ENCODE assay signal across 22 mouse cellular contexts in the genomic region with DNA sequence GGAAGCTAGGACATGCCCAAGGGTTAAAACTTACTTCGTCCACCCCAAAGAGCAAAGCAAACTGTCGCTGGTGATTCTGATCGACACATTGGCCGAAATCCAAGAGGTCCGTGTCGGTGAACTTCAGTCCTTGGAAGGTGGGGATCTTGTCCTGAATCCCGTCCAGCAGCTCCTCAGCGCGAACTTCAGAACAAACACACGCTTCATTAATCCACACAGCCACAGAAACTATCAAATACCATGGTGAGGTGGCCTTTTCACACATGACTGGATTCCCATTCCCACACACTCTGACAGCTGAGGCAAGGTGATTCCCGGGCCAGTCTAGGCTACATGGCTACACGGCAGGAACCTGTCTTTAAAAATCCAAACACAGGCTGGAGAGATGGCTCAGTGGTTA. TPM values are rescaled to one million over a fixed set of nuclear protein-coding genes. Genes with fewer than 3 reads are reported as not detected.
A peak's percentile ranks its signal among the peaks of the same experiment; 100 is the strongest.
DNase-seq lines count a peak whose midpoint lies in the region; ATAC-seq and TF ChIP-seq lines count a peak whose summit lies in the region.
"Had no signal": no experiment of that assay in that cellular context is flagged by ENCODE, and none has a peak within 500 bp of the region (broad histone marks: within the 10 kb centered on the region; RNA-seq: fewer than 3 reads in every experiment).

No protein-coding gene starts in this region.

- intact Hi-C loops in left cerebral cortex, postnatal 14 days (cut with DNase I) = no loop called here

- H3K4me2 ChIP-seq in liver, postnatal 0 days (ENCODE audit: low read depth, low read length) = peak overlapping the region; percentile 36; the same call in 1 of the 2 replicates
- no peak overlapping the region for H3K4me2 ChIP-seq in kidney, embryonic 16.5 days (replicated peaks; ENCODE audit: low read depth, low read length)
- H3K4me2 ChIP-seq: heart, embryonic 15.5 days; hindbrain, embryonic 14.5 days; liver, embryonic 13.5 days; lung, embryonic 14.5 days; midbrain, embryonic 13.5 days had no signal

- no peak overlapping the region for H3K4me3 ChIP-seq in liver, postnatal 0 days (ENCODE audit: low read depth, low read length)
- no peak overlapping the region for H3K4me3 ChIP-seq in kidney, embryonic 16.5 days (ENCODE audit: low read length)
- H3K4me3 ChIP-seq: forebrain, embryonic 10.5 days; heart, embryonic 15.5 days; liver, embryonic 13.5 days; midbrain, embryonic 13.5 days had no signal

- H3K4me1 ChIP-seq in liver, postnatal 0 days (ENCODE audit: insufficient read depth) = no peaks in the 10 kb centered on the region
- 0 out of 2 replicates have a peak, but pooled peaks cover 6% of the 10 kb centered on the region for H3K4me1 ChIP-seq in kidney, embryonic 16.5 days (ENCODE audit: insufficient read depth, low read length)
- H3K4me1 ChIP-seq: forebrain, embryonic 10.5 days; heart, embryonic 15.5 days; liver, embryonic 13.5 days; midbrain, embryonic 13.5 days had no signal

- no peaks in the 10 kb centered on the region for H3K9me3 ChIP-seq in liver, postnatal 0 days (ENCODE audit: low read length)
- H3K9me3 ChIP-seq in kidney, embryonic 16.5 days (ENCODE audit: low read length) = no peaks in the 10 kb centered on the region
- H3K9me3 ChIP-seq: forebrain, embryonic 10.5 days; G1E; heart, embryonic 15.5 days; liver, embryonic 13.5 days; midbrain, embryonic 13.5 days had no signal

- H3K27ac ChIP-seq in liver, postnatal 0 days (ENCODE audit: low read depth) = no peak overlapping the region
- H3K27ac ChIP-seq in kidney, embryonic 16.5 days (ENCODE audit: low read length) = no peak overlapping the region
- H3K27ac ChIP-seq: forebrain, embryonic 10.5 days; heart, embryonic 15.5 days; hindbrain, embryonic 14.5 days; liver, embryonic 13.5 days; midbrain, embryonic 13.5 days had no signal

- H3K27me3 ChIP-seq in liver, postnatal 0 days (ENCODE audit: insufficient read depth, low read length) = no peaks in the 10 kb centered on the region
- no peaks in the 10 kb centered on the region for H3K27me3 ChIP-seq in kidney, embryonic 16.5 days (ENCODE audit: insufficient read depth, low read length)
- H3K27me3 ChIP-seq: CH12.LX; heart, embryonic 15.5 days; liver, embryonic 13.5 days; midbrain, embryonic 13.5 days had no signal

- peak; percentile 28 for DNase-seq in liver, postnatal 0 days
- no peak for DNase-seq in liver
- DNase-seq in kidney, adult 18-20 months = peak; percentile 47
- peak; percentile 13 to 46 for DNase-seq in kidney, postnatal 4 days
- DNase-seq in right cerebral cortex, postnatal 25 days = no peak
- DNase-seq in left cerebral cortex, postnatal 14 days (ENCODE audit: low spot score in 2 of 2) = no peak
- DNase-seq: adrenal gland, postnatal 25 days; cerebellum, adult 9-10 months; gastrocnemius, postnatal 36 days; heart, postnatal 4 days; liver, embryonic 13.5 days; lung, embryonic 14.5 days; thymus, postnatal 25 days had no signal

- no peak for TF ChIP-seq CTCF in liver, postnatal 0 days (IDR thresholded peaks at IDR 0.05; ENCODE audit: low read depth)

- H3K36me3 ChIP-seq in liver, postnatal 0 days (replicated peaks; ENCODE audit: insufficient read depth, low read length) = no peaks in the 10 kb centered on the region
- H3K36me3 ChIP-seq in kidney, embryonic 16.5 days (ENCODE audit: insufficient read depth, low read length) = no peaks in the 10 kb centered on the region
- H3K36me3 ChIP-seq: forebrain, embryonic 10.5 days; heart, embryonic 15.5 days; liver, embryonic 13.5 days; midbrain, embryonic 13.5 days had no signal

- no peak overlapping the region for H3K9ac ChIP-seq in liver, postnatal 0 days (replicated peaks)
- no peak overlapping the region for H3K9ac ChIP-seq in kidney, embryonic 16.5 days (replicated peaks; ENCODE audit: low read length)
- H3K9ac ChIP-seq: heart, embryonic 15.5 days; hindbrain, embryonic 14.5 days; liver, embryonic 13.5 days; lung, embryonic 14.5 days; midbrain, embryonic 13.5 days had no signal

- WGBS in liver, postnatal 0 days (ENCODE audit: insufficient replicate concordance) = 65% methylated on average over 12 of the region's 12 CpGs
- WGBS in kidney, embryonic 16.5 days = 21% methylated on average over 12 of the region's 12 CpGs

- no peak for ATAC-seq in liver, postnatal 0 days
- ATAC-seq in kidney, embryonic 16.5 days (ENCODE audit: low FRiP score, low TSS enrichment) = peak; percentile 89
- ATAC-seq: activated CD4-positive, CD25-positive, alpha-beta regulatory T cell, adult 4 months; inflammation-experienced regulatory T-cells, adult 6 months; midbrain, embryonic 13.5 days had no signal

- TF ChIP-seq EP300 in liver, postnatal 0 days (IDR thresholded peaks at IDR 0.05; ENCODE audit: low read depth) = no peak

RNA-seq across cellular contexts. Expression of a gene that starts 27.9 kb away (rescaled TPM):
- 7.7 and 9.9 TPM in 2 replicates for polyA plus RNA-seq in liver, postnatal 0 days (2015; fragmentation: Nextera tagmentation; extraction: Ambion mirVana)
- polyA plus RNA-seq in kidney, embryonic 16.5 days (2015; fragmentation: Nextera tagmentation; extraction: Ambion mirVana) = 23.2 and 30.0 TPM in 2 replicates
- 100 to 1,000 TPM; 105 to 107 TPM for total RNA-seq in left cerebral cortex, postnatal 14 days (2021)

RNA-seq across cellular contexts. Expression of a gene that starts 34.5 kb away (rescaled TPM):
- 6.8 TPM in 2 replicates for polyA plus RNA-seq in liver, postnatal 0 days (2015; fragmentation: Nextera tagmentation; extraction: Ambion mirVana)
- polyA plus RNA-seq in kidney, embryonic 16.5 days (2015; fragmentation: Nextera tagmentation; extraction: Ambion mirVana) = 23.9 and 25.2 TPM in 2 replicates
- 1 to 10 TPM; 6.0 to 8.1 TPM for total RNA-seq in left cerebral cortex, postnatal 14 days (2021)
- polyA plus RNA-seq: activated CD4-positive, CD25-positive, alpha-beta regulatory T cell, adult 4 months had no signal

Comparison
In these comparisons a context has a peak if more than half of its experiments do, and no peak if none do; other contexts are left out.
1. DNase-seq: peak in liver, postnatal 0 days (single experiment), kidney, adult 18-20 months (single experiment) and kidney, postnatal 4 days (2 of 2); none in liver (single experiment), right cerebral cortex, postnatal 25 days (single experiment) and left cerebral cortex, postnatal 14 days (0 of 2).